Mouse (Mus musculus) cerebellum, adult (tissue): ENCODE data around the gene Gpr12.
"Not testable (repeated sequence)": the region's sequence is repeated elsewhere in the genome, so short reads cannot be mapped to it uniquely, and the experiment has no call there.

Source experiments
- ATAC-seq: cut with Nextera tagmentation; 2 replicates; pipeline ENCODE4 v1.9.2; 2017; ENCODE audit warnings: mild to moderate bottlenecking, moderate library complexity, mixed read lengths; ENCODE audit not compliant: insufficient number of reproducible peaks, low FRiP score, low TSS enrichment

Gene Gpr12

GRCm38 (mm10) chr5:146590987-146591386 lies 5.9 kb upstream of the Gpr12 start:
- no peak for ATAC-seq

- ATAC-seq: no peak
Measured at GRCm38 (mm10) chr5:146586357-146587070, 1.5 kb upstream of the Gpr12 start.

- no peak for ATAC-seq
Measured at GRCm38 (mm10) chr5:146585307-146585651, 240 bp upstream of the Gpr12 start.

- ATAC-seq: no peak
Measured at GRCm38 (mm10) chr5:146584156-146584477, 922 bp downstream of the Gpr12 start.

- no peak for ATAC-seq
Measured at GRCm38 (mm10) chr5:146576668-146577067, 8.4 kb downstream of the Gpr12 start.

- not testable (repeated sequence) for ATAC-seq
Measured at GRCm38 (mm10) chr5:146572735-146573042, 12.3 kb downstream of the Gpr12 start.

- ATAC-seq: not testable (repeated sequence)
Measured at GRCm38 (mm10) chr5:146571830-146572734, 13.0 kb downstream of the Gpr12 start.

GRCm38 (mm10) chr5:146570179-146570578 lies 14.9 kb downstream of the Gpr12 start:
- ATAC-seq: not testable (repeated sequence)

- ATAC-seq: no peak
Measured at GRCm38 (mm10) chr5:146567054-146567453, 18.0 kb downstream of the Gpr12 start.

- no peak for ATAC-seq
Measured at GRCm38 (mm10) chr5:146564259-146564658, 20.8 kb downstream of the Gpr12 start.

GRCm38 (mm10) chr5:146555836-146556235 lies 29.2 kb downstream of the Gpr12 start, which contains the start of gene Gm3415:
TSS of gene Gm3415 (plus strand) at chr5:146556136.
- not testable (repeated sequence) for ATAC-seq

- ATAC-seq: not testable (repeated sequence)
Measured at GRCm38 (mm10) chr5:146537347-146537746, 47.7 kb downstream of the Gpr12 start, which contains the start of gene Gm3409. TSS of gene Gm3409 (plus strand) at chr5:146537647.
